Mouse (Mus musculus): ENCODE results near the gene Atp12a.
A peak's percentile ranks its signal among the peaks of the same experiment; 100 is the strongest.

Gene Atp12a

DNA sequence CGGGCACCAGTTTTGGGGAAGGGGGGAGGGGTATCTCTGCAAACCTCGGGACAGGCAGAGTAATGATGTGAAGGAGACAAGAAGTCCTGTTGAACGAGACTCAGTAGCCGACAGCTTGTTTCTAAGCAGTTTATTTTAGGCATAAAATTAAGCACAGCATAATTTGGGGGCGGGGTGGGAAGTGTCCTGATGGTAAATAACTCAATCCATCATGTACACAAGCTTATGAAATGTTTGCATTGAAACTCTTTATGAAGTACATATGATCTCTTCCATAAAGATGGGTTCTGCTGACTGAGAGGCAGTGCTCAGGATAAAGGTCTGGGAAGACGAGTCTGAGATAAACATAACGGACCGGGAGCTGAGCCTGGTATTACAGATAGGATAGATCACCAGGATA is 9.5 kb upstream of the Atp12a start:
- Histone ChIP-seq H3K27me3 (ENCODE audit: control insufficient read depth, insufficient read depth, low read length, poor library complexity, severe bottlenecking) (no peaks in the 10 kb centered on the region), H3K36me3 (ENCODE audit: control insufficient read depth, insufficient read depth, low read length, poor library complexity, severe bottlenecking) (no peaks in the 10 kb centered on the region)
- DNase-seq (ENCODE audit: low read depth, low spot score) = no peak

DNA sequence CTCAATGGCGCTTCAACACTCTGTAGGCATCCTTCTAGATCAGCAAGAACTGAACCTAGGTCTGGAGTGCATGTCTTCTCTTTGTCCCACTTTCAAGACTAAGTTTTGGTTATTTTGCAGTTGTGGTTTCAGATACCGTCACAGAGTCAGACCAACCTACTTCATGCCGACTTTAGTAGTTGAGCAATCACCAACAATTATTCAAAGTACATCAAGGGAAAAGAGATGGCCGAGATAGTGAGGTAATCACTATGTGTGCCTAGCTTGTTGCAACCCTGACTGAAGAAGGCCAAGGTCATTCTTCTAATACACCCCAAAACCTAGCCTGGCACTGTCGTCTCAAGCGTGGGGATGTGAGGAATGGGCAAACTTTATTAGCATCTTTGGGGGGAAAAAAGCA is 8.7 kb upstream of the Atp12a start:
- Histone ChIP-seq H3K36me3 (ENCODE audit: control insufficient read depth, insufficient read depth, low read length, poor library complexity, severe bottlenecking) (no peaks in the 10 kb centered on the region), H3K27me3 (ENCODE audit: control insufficient read depth, insufficient read depth, low read length, poor library complexity, severe bottlenecking) (no peaks in the 10 kb centered on the region)
- no peak for DNase-seq (ENCODE audit: low read depth, low spot score)

DNA sequence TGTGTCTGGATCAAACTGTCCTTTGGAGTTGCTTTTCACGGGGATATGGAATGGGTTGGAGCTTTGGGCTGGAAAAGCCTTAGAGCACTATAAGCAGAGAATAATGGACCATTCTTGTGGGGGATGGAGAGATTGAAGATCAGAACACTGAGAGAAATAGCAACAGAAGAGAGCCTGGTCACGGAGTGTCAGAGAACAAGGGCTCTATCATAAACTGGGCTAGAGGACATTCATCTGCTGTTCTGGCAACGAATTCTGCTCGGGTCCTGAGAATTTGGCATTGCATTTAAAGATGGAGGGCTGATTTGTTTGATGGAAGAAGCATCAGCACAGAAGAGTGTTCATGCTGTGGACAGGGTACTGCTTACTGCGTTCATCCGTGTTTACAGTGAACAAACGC is 6.4 kb upstream of the Atp12a start:
- DNase-seq (ENCODE audit: low read depth, low spot score) = no peak
- H3K36me3 ChIP-seq (ENCODE audit: control insufficient read depth, insufficient read depth, low read length, poor library complexity, severe bottlenecking) = no peaks in the 10 kb centered on the region
- no peaks in the 10 kb centered on the region for H3K27me3 ChIP-seq (ENCODE audit: control insufficient read depth, insufficient read depth, low read length, poor library complexity, severe bottlenecking)

DNA sequence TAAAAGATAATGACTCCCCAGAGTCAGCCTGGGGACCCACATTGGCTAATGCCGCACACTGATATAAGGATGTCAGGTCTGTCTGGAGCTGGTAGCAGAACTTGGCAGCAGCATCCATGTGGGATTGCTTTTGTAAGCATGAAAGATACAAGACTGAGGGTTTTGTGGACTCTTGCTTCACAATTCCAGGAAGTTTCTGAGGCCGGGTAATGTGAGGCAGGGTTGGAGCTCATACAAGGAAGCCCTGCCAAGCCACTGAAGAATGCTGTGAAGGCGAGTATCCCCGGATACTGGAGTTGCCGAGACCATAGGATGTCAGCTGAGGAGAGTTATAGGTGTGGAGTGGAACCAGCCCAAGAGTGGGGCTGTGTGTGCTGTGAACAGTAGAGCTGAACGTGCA is 5.7 kb upstream of the Atp12a start:
- H3K36me3 ChIP-seq (ENCODE audit: control insufficient read depth, insufficient read depth, low read length, poor library complexity, severe bottlenecking) = no peaks in the 10 kb centered on the region
- no peaks in the 10 kb centered on the region for H3K27me3 ChIP-seq (ENCODE audit: control insufficient read depth, insufficient read depth, low read length, poor library complexity, severe bottlenecking)
- no peak for DNase-seq (ENCODE audit: low read depth, low spot score)

DNA sequence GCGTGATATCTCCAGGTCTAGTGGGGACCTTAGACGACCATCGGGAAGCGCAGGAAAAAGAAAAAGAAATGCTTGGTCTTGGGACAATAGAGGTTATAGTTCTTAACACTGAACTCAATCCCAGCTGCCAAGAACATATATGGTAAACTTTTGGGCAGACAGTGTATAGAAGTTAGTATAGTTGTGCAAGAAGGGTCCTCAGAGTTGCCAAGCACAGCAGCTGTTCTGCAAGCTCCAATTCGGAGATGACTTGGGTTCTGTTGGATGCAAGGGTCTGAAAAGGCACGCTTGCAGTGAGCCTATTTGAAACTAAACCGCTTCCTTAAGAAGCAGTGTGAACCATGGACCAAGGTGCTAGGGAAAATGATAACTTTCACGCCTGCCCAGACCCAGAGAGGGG is 424 bp downstream of the Atp12a start:
- no peaks in the 10 kb centered on the region for H3K27me3 ChIP-seq (ENCODE audit: control insufficient read depth, insufficient read depth, low read length, poor library complexity, severe bottlenecking)
- no peak for DNase-seq (ENCODE audit: low read depth, low spot score)
- no peaks in the 10 kb centered on the region for H3K36me3 ChIP-seq (ENCODE audit: control insufficient read depth, insufficient read depth, low read length, poor library complexity, severe bottlenecking)

DNA sequence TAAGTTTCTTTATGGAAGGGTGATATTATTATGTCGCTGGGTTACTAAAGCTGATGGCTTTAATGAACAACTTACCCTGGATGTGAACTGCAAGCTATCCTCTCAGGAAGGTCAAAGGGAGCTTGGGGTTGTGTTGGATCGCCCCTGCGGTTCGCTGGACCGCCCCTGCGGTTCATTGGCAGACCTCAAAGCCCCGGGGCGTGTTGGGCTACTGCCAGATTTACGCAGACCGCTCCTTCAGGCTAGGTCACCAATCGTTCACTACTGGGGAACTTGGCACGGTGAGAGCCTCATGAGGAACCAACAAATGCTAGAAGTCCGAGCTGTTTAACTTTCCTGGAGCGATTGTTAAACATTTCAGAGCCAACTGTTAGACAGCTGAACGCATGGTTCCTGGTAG is 1.8 kb downstream of the Atp12a start:
- H3K36me3 ChIP-seq (ENCODE audit: control insufficient read depth, insufficient read depth, low read length, poor library complexity, severe bottlenecking) = no peaks in the 10 kb centered on the region
- no peaks in the 10 kb centered on the region for H3K27me3 ChIP-seq (ENCODE audit: control insufficient read depth, insufficient read depth, low read length, poor library complexity, severe bottlenecking)
- DNase-seq (ENCODE audit: low read depth, low spot score) = no peak

DNA sequence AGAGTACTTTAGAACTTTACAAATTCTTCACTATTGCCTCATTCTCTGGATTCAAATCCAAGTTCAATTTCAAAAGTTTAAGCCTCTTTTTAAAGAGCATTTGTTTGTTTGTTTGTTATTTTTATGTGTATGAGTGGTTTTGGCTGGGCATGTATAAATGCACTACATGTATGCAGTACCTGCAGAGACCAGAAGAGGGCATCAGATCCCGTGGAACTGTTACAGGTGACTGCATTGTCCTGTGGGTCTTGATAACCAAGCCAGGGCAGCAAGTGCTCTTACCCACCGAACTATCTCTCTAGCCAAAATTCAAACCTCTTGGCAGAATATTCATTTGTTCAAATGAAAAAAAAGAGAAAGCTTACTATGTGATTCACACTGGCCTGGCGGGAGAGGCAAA is 4.0 kb downstream of the Atp12a start:
- H3K36me3 ChIP-seq (ENCODE audit: control insufficient read depth, insufficient read depth, low read length, poor library complexity, severe bottlenecking) = no peaks in the 10 kb centered on the region
- DNase-seq (ENCODE audit: low read depth, low spot score) = peak; percentile 25
- H3K27me3 ChIP-seq (ENCODE audit: control insufficient read depth, insufficient read depth, low read length, poor library complexity, severe bottlenecking) = no peaks in the 10 kb centered on the region

DNA sequence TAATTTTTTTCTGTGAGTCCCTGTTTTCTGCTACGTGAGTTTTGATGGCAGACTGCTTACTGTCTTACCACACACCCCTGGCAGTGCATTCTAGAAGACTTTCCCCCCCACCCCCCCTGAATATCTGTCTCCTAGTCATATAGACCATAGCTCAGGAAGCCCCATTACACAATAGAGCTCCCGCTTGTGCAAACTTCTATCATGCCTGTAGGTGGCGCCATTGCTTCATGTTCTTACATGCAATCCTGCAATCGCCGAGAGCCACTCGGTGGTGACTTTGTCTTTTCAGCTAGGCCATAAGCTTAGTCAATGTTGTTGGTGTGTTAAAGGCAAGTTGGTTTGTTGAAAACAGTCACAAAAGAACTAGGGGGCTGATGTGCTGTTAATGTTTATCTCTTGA is 10.9 kb downstream of the Atp12a start:
- H3K36me3 ChIP-seq (ENCODE audit: control insufficient read depth, insufficient read depth, low read length, poor library complexity, severe bottlenecking) = no peaks in the 10 kb centered on the region
- 0 out of 2 replicates have a peak, but pooled peaks cover 1% of the 10 kb centered on the region for H3K27me3 ChIP-seq (ENCODE audit: control insufficient read depth, insufficient read depth, low read length, poor library complexity, severe bottlenecking)
- peak; percentile 74 for DNase-seq (ENCODE audit: low read depth, low spot score)

DNA sequence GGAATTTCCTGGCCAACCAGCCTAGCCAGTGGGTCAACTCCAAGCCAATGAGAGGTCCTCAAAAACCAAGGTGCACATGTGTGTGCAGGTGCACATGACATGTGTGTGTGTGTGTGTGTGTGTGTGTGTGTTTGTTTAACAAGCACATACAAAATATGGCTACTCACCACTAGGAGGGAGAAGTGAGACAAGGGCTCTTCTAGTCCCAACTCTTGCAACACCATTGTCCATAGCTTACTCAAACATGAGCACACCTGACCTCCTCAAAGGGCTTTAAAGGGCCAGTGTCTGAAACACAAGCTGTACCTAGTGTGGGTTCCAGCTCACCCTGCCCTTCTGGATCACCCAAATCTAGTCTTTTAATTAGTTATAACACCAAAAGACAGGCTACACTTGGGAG is 12.9 kb downstream of the Atp12a start:
- 0 out of 2 replicates have a peak, but pooled peaks cover 1% of the 10 kb centered on the region for H3K27me3 ChIP-seq (ENCODE audit: control insufficient read depth, insufficient read depth, low read length, poor library complexity, severe bottlenecking)
- DNase-seq (ENCODE audit: low read depth, low spot score) = no peak
- H3K36me3 ChIP-seq (ENCODE audit: control insufficient read depth, insufficient read depth, low read length, poor library complexity, severe bottlenecking) = no peaks in the 10 kb centered on the region

DNA sequence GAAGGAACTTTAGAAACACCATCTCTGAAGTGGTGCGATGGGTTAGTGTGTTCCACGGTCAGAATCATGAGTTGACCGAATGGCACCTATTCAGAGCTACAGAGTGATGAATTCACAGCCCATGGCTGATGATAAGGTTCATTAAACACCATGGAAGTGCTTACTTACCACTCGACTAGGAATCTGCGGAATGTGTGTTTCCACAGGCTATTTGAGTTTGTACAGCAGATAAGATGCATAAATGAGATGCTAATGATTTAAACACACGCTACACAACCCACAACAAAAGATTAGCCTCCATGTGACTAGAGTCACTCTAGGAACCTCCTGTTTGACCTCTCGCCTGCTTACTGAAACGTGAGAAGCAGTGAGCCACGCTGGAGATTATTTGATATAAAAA is 14.5 kb downstream of the Atp12a start:
- Histone ChIP-seq H3K36me3 (ENCODE audit: control insufficient read depth, insufficient read depth, low read length, poor library complexity, severe bottlenecking) (no peaks in the 10 kb centered on the region), H3K27me3 (ENCODE audit: control insufficient read depth, insufficient read depth, low read length, poor library complexity, severe bottlenecking) (0 out of 2 replicates have a peak, but pooled peaks cover 1% of the 10 kb centered on the region)
- DNase-seq (ENCODE audit: low read depth, low spot score) = no peak

DNA sequence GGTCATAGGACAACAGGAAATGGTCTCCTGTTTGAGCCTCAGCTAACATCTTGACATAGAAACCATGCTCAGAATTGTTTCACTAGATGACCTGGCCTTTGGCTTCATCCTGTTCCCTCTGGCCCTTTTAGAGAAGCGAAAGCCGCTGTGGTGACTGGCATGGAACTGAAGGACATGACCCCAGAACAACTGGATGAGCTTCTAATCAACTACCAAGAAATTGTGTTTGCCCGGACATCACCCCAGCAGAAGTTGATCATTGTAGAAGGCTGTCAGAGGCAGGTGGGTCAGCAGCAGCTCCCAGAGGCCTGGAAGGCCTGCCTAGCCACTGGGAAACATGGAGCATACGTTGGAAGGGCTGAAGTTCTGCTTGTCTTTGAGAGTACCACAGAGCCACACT is 17.5 kb downstream of the Atp12a start:
- Histone ChIP-seq H3K36me3 (ENCODE audit: control insufficient read depth, insufficient read depth, low read length, poor library complexity, severe bottlenecking) (no peaks in the 10 kb centered on the region), H3K27me3 (ENCODE audit: control insufficient read depth, insufficient read depth, low read length, poor library complexity, severe bottlenecking) (0 out of 2 replicates have a peak, but pooled peaks cover 1% of the 10 kb centered on the region)
- DNase-seq (ENCODE audit: low read depth, low spot score) = no peak

DNA sequence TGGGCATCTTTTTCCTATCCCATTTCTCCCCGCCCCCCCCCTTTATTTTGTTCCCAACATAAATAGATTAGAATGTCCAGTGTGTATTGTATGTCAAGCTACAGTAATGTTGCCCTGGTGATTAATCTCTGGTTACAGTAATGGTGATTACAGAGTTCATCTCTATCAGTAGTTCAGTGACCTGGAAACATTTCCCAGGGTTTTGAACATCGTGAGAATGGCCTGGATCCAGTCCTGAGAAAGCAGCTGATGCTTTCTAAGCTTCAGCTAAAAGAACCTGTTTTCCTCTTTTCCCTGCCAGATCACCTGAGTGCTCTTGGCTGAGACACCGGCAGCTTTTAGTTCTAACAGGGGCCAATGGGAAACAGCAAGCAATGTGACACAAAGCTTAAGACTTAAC is 25.4 kb downstream of the Atp12a start:
- H3K36me3 ChIP-seq (ENCODE audit: control insufficient read depth, insufficient read depth, low read length, poor library complexity, severe bottlenecking) = no peaks in the 10 kb centered on the region
- DNase-seq (ENCODE audit: low read depth, low spot score) = no peak
- no peaks in the 10 kb centered on the region for H3K27me3 ChIP-seq (ENCODE audit: control insufficient read depth, insufficient read depth, low read length, poor library complexity, severe bottlenecking)

DNA sequence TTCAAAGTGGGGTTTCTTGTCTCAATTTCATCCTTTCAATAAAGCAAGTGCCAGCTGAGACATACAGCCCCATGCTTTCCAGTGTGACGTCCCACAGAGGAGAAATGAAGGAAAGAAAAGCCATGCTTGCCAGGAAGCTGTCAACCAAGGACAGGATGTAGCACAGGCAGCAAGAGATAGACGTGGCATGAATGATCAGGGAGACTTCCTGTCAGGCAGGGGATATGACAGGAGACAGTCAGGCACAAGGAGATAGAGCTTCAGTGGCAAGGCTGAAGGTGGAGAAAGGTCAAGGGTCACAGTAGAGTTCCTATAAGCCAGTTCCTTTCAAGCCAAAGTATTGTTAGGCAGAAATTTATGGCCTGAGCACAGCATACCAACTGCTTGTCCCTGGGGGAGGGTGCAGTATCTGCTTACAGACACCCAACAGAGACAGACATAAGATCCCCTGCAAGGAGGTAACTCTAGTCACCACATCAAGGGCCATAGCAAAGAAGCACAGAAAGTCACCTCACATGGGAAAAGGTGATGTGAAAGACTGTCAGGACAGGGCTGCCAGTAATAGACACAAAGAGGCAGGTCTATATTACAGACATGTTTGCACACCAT is 28.9 kb downstream of the Atp12a start:
- Histone ChIP-seq H3K27me3 (ENCODE audit: control insufficient read depth, insufficient read depth, low read length, poor library complexity, severe bottlenecking) (no peaks in the 10 kb centered on the region), H3K36me3 (ENCODE audit: control insufficient read depth, insufficient read depth, low read length, poor library complexity, severe bottlenecking) (no peaks in the 10 kb centered on the region)
- DNase-seq (ENCODE audit: low read depth, low spot score) = no peak

DNA sequence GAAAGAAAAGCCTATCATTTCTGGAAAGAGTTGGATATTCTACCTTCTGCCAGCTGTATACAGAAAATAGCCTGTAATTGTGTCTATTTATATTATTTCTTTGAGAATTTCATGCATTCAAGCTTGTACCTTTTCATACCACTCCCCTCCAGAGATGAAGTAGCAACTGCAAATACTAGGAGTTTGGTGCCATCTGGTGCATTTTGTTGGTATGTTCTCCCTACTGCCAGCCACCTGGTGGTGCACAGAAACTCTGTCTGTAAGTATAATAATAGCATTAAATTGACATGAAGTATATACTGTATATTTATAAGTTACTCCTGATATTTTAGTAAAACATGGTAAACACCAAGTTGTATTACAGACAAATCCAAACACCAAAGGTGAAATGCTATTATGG is 33.1 kb downstream of the Atp12a start:
- H3K27me3 ChIP-seq (ENCODE audit: control insufficient read depth, insufficient read depth, low read length, poor library complexity, severe bottlenecking) = no peaks in the 10 kb centered on the region
- peak; percentile 9 for DNase-seq (ENCODE audit: low read depth, low spot score)

DNA sequence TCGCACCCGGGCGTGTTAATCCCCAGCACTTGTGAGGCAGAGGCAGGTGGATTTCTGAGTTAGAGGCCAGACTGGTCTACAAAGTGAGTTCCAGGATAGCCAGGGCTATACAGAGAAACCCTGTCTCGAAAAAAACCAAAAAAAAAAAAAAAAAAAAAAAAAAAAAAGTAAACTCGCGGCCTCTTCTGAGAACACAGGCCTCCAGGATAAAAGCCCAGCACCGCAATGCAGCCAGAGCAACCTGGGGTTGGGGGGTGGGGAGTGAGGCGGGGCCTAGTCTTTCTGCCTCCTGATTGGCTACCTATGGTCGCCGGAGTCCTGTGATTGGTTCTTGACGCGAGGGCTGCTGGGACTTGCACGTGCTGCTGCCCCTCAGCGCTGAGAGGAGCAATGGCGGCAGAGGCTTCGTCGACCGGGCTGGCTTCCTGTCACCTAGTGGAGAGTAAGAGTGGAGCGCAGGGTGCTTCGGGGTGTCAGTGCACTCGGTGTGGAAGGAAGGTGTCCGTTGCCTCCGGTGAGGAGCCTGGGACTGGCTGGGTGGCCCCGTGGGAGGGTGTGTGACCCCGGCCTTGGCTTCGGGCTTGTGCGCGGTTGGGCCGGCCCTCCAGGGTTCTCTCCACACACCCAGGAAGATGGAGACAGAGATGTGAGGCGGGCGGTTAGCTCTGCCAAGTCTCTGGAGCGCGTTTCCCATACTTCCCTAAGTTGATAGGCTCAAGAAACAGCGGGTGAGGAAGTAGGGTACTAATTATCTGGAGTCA is 37.6 kb downstream of the Atp12a start, which contains the start of gene Rnf17:
TSS of gene Rnf17 (plus strand) at position 271 of the 761 bp plus-strand sequence.
- DNase-seq (ENCODE audit: low read depth, low spot score) = peak; percentile 2
- Histone ChIP-seq H3K27me3 (ENCODE audit: control insufficient read depth, insufficient read depth, low read length, poor library complexity, severe bottlenecking) (no peaks in the 10 kb centered on the region), H3K36me3 (ENCODE audit: control insufficient read depth, insufficient read depth, low read length, poor library complexity, severe bottlenecking) (no peaks in the 10 kb centered on the region)

More for the DNA sequence above, 33.1 kb downstream of the Atp12a start:
- H3K36me3 ChIP-seq (ENCODE audit: control insufficient read depth, insufficient read depth, low read length, poor library complexity, severe bottlenecking) = no peaks in the 10 kb centered on the region

DNA sequence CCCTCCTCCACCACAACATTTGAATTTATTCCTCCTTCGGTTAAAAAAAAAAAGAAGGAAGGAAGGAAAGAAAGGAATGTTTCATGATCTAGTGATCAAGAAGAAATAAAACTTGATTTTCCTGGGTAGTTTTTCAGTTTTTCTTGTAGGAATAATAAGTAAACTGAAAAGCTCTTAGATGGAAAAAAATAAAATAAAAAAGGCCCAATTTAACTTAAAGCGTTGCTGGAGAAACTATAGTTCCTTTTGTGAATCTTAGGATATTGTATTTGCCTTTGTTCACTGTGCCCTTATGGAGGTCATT is 38.2 kb downstream of the Atp12a start:
- DNase-seq (ENCODE audit: low read depth, low spot score) = no peak
- Histone ChIP-seq H3K36me3 (ENCODE audit: control insufficient read depth, insufficient read depth, low read length, poor library complexity, severe bottlenecking) (no peaks in the 10 kb centered on the region), H3K27me3 (ENCODE audit: control insufficient read depth, insufficient read depth, low read length, poor library complexity, severe bottlenecking) (no peaks in the 10 kb centered on the region)
